Mouse (Mus musculus): ENCODE measurements around the gene Pfdn2.
"Not testable (repeated sequence)": the region's sequence is repeated elsewhere in the genome, so short reads cannot be mapped to it uniquely, and the experiment has no call there.

Gene Pfdn2

GRCm38 (mm10) chr1:171345225-171346094 is at the start of gene Pfdn2, which contains the start of gene Nit1:
TSS of gene Pfdn2 (plus strand) at chr1:171345670.
TSS of gene Nit1 (minus strand) at chr1:171345646.
- peak; percentile 78 for DNase-seq (ENCODE audit: low read depth)

- DNase-seq (ENCODE audit: low read depth) = no peak
Observed at GRCm38 (mm10) chr1:171298226-171298625, 47.2 kb upstream of the Pfdn2 start.

- not testable (repeated sequence) for DNase-seq (ENCODE audit: low read depth)
Observed at GRCm38 (mm10) chr1:171306157-171306556, 39.3 kb upstream of the Pfdn2 start.

- no peak for DNase-seq (ENCODE audit: low read depth)
Observed at GRCm38 (mm10) chr1:171309321-171309720, 36.1 kb upstream of the Pfdn2 start.

GRCm38 (mm10) chr1:171319748-171320147 is 25.7 kb upstream of the Pfdn2 start:
- no peak for DNase-seq (ENCODE audit: low read depth)

- no peak for DNase-seq (ENCODE audit: low read depth)
Observed at GRCm38 (mm10) chr1:171320151-171320550, 25.3 kb upstream of the Pfdn2 start.

- DNase-seq (ENCODE audit: low read depth) = no peak
Observed at GRCm38 (mm10) chr1:171321415-171321814, 24.1 kb upstream of the Pfdn2 start.

GRCm38 (mm10) chr1:171322012-171322411 is 23.5 kb upstream of the Pfdn2 start:
- no peak for DNase-seq (ENCODE audit: low read depth)

- DNase-seq (ENCODE audit: low read depth) = no peak
Observed at GRCm38 (mm10) chr1:171325571-171325970, 19.9 kb upstream of the Pfdn2 start.

GRCm38 (mm10) chr1:171326588-171326987 is 18.9 kb upstream of the Pfdn2 start:
- not testable (repeated sequence) for DNase-seq (ENCODE audit: low read depth)

- DNase-seq (ENCODE audit: low read depth) = no peak
Observed at GRCm38 (mm10) chr1:171328244-171328643, 17.2 kb upstream of the Pfdn2 start.

GRCm38 (mm10) chr1:171328839-171329432 is 16.5 kb upstream of the Pfdn2 start, which contains the start of gene Dedd:
TSS of gene Dedd (plus strand) at chr1:171329145.
- DNase-seq (ENCODE audit: low read depth) = peak; percentile 77

GRCm38 (mm10) chr1:171329433-171330215 is 15.8 kb upstream of the Pfdn2 start:
- peak; percentile 62 for DNase-seq (ENCODE audit: low read depth)

- DNase-seq (ENCODE audit: low read depth) = no peak
Observed at GRCm38 (mm10) chr1:171330216-171330560, 15.3 kb upstream of the Pfdn2 start.

- no peak for DNase-seq (ENCODE audit: low read depth)
Observed at GRCm38 (mm10) chr1:171342262-171343207, 2.9 kb upstream of the Pfdn2 start.

GRCm38 (mm10) chr1:171343922-171344677 is 1.4 kb upstream of the Pfdn2 start:
- DNase-seq (ENCODE audit: low read depth) = no peak

- DNase-seq (ENCODE audit: low read depth) = no peak
Observed at GRCm38 (mm10) chr1:171344715-171345114, 755 bp upstream of the Pfdn2 start.

GRCm38 (mm10) chr1:171346095-171346450 is 603 bp downstream of the Pfdn2 start:
- DNase-seq (ENCODE audit: low read depth) = no peak

GRCm38 (mm10) chr1:171348665-171349064 is 3.2 kb downstream of the Pfdn2 start:
- DNase-seq (ENCODE audit: low read depth) = no peak

- no peak for DNase-seq (ENCODE audit: low read depth)
Observed at GRCm38 (mm10) chr1:171349210-171349609, 3.7 kb downstream of the Pfdn2 start.

Data from c-Kit-positive CD71-negative TER-119-negative erythroid progenitor cells, embryonic 14.5 days (primary cell).